Mouse (Mus musculus) frontal cortex, postnatal 25 days (tissue): Measurements from ENCODE around the gene Aldoart2.
A peak's percentile ranks its signal among the peaks of the same experiment; 100 is the strongest.
"Not testable (repeated sequence)": the region's sequence is repeated elsewhere in the genome, so short reads cannot be mapped to it uniquely, and the experiment has no call there.

Experiments used
- DNase-seq, 2 experiments: peaks; one replicate each; pipeline ENCODE4 v3.0.0; 2022; ENCODE audit warnings: low spot score in 2 of 2

Gene Aldoart2

DNA sequence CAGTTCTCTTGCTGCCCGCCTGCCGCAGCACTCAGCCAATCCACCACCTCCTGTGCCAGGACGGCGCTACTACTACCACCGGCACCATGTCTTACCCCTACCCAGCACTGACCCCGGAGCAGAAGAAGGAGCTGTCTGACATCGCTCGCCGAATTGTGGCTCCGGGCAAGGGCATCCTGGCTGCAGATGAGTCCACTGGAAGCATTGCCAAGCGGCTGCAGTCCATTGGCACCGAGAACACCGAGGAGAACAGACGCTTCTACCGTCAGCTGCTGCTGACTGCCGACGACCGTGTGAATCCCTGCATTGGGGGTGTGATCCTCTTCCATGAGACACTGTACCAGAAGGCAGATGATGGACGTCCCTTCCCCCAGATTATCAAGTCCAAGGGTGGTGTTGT, at the start of gene Aldoart2:
Aldoart2 (plus strand) TSS at position 34 of the 400 bp plus-strand sequence.
- no peak for DNase-seq

DNA sequence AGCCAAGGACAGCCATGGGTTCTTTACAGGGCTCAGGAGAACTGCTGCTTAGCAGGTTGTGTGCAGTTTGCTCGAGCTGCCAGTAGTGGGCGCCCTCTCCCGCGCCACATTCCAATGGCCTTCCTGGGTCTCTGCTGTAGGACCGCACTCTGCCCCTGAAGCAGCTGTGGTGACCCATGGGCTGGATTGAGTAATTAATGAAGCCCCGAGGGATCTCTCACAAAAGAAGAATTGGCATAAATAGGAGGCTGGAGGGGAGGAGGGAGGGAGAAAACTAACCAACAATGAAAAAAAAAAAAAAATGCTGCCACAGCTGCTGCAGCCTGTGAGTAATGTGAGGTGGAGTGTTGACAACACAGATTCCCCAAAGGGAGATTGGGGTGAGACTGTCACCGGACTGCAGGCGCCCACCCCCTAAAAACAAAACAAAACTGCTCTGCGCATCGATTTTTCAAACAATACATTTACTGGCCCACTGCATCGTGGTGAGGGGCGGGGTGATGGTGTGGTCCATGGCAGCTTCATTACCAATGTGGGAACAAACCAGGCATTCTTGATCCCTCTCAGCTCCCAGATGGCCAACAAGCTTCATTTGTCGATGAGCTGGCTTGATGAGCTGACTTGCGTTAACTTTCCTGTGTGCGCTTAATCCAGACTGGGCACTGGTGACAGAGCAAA, 46.8 kb upstream of the Aldoart2 start:
- peak; percentile 26 to 29 for DNase-seq

DNA sequence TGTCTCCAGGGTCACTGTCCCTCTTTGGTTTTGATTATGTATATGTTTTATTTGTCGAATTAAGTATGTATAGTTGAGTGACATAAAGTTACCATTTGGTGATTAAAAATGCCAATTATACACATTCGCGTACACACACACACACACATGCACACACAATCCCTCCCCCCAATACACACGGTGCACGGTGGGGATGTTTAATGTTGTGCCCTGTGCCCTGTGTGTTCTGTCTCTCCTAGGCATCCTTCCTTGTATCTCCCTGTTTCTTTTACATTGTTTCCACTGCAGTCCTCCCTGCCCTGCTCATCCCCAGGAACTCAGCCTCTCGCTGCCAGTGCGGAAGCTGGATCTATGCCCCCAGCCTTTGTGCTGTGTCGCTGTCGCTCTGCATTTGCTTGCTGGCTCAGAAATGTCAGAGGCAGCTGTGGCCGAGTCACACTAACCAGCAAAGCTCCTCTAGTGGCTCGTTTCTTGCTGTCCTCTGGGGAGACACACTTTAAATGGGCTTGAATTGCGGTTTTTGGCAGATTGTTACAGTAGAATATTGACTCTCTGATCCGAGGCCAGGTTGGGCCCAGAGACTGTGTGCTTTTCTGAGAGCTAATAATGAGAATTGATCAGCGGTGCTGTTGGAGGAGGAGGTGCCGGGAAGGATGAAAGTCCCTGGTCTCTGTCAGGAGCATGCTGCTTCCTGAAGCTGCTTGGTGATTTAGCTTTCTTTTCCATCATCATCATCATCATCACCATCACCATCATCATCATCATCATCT, 37.9 kb upstream of the Aldoart2 start:
- DNase-seq = no peak

DNA sequence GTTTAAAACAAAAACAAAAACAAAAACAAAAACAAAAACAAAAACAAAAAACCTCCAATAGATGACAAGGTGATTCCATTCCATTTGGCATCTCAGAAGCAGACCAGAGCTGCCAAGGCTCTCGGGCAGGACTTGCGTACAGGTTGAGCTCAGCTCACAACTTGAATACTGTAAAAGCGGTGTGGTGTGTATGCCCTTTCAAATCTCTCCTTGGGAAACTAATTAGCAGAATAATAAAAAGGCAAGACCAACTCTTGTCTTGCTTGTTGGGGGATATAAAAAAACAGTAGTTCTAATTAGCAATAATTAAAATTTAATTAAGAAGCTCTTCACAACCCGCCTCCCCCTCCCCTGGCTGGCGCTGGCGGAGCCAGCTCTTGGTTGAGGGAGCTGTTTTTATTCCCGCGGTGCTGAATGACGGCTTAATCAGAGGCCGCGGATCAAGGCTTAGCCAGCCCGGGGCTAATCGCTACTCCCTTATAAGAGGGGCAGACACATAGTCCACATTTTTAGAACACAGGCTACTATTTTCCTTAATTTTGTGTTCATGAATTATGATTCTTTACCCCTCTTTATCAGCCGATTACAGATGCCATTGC, 28.4 kb upstream of the Aldoart2 start:
- DNase-seq = no peak

DNA sequence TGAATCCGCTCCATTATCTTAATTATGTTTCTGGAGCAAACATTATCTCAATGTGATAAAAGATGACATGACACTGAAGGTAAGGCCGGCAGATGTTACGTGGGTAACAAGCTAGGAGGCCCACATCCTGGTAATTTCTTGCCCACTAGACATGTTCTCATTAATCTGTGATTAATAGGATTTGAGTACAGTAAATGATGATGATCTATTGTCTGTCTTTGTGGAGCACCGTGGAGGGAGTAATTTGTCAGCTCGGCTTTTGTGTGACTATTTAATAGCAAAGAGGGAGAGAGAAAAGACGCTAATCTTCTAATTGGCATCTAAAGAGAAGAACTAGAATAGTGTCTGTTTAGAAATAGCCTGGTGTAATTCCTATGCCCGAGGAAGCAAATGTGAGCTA, 27.3 kb upstream of the Aldoart2 start:
- no peak for DNase-seq

DNA sequence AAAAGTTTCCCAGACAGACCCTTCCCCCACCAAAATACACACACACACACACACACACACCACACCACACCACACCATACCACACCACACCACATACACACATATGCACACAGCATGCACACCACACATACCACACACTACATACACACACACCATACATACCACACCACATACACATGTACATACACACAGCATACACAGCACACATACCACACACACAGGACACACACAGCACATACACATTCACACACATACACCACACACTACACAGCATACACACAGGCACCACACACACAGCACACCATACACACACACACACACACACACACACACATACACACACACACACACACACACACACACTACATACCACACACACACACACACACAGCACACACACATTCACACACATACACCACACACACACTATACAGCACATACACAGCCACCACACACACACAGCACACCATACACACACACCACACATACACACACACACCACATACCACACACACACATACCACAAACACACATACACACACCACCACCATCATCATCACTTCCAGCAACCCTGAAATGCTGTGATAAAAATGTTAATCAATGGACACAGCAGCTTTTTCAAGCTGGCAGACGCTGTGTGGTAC, 26.6 kb upstream of the Aldoart2 start:
- DNase-seq = no peak

DNA sequence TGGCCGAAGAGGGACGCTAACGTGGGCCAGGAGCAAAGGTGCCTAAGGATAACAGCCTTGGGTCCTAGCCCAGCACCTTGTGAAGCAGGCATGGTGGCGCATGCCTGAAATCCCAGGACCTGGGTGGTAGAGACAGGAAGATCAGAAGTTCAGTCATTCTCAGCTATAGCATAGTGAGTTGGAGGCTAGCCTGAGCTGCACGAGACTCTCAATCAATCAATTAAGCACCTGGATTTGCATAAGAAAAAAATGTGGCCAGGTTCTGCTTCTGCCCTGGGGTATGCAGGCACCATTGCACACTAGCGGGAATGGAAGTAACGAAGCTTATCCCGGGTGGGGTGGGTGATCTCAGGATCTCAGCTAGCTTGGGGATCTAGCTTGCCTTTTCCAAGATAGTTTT, 25.9 kb upstream of the Aldoart2 start:
- no peak for DNase-seq

DNA sequence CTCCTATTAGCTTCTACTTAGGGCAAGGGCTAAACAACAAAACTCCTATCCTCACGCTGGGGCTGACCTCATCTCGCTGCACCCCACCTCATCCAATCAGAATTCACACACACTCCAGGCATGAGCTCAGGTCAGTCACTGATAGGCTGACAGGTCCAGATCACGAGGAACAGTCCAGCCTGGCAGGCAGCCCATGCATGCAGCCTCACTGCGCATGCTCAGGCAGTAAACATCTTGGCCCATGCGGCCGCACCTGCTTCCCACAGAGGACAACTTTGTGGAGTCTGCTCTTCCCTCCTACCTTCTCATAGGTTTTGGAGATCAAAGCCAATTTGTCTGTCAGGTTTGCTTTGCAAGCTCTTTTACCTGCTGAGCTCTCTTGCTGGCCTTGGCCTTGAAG, 10.1 kb upstream of the Aldoart2 start:
- not testable (repeated sequence) for DNase-seq

DNA sequence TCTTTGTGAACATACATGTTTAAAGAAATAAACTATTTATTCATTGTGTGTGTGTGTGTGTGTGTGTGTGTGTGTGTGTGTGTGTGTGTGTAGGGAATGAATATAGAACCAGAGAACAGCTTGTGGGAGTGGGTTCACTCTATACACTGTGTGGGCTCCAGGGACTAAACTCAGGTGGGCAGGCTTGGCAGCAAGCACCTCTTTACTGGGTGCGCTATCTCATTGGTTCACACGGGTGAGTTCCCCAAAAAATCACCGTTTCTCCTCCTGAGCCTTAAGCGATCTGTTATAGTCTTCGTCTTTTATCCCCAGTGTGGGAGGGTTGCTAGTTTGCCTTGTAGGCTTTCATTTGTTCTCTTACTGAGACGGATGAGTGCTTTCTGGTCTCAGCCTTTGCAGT, 7.2 kb upstream of the Aldoart2 start:
- DNase-seq = no peak

DNA sequence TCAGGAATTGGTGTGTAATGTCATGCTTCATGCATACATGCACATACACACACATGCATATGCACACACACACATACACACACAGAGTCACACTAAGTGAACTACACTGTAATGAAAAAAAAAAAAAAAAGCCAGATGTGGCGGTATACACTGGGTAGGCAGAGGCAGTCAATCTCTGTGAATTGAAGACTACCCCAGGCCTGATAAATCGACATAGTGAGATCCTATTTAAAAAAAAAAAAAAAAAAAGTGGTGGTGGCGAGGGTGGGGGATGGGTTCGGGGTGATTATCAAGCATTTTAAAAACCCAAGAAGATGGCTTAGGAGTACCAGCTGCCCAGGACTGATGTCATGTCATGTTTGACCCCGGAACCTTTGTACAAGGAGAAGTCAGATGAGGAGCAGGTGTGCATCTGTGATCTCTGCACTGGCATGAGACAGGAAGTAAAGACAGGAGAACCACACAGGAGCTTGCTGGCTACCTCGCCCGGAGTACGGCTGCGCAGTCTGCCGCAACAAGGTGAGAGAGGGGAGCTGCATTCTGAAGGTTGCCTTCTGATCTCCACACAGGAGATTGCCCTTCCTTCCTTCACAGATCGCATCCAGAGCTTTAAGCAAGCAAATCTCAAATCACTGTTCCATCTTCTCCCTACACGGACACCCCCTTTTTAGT, 5.7 kb upstream of the Aldoart2 start:
- no peak for DNase-seq

DNA sequence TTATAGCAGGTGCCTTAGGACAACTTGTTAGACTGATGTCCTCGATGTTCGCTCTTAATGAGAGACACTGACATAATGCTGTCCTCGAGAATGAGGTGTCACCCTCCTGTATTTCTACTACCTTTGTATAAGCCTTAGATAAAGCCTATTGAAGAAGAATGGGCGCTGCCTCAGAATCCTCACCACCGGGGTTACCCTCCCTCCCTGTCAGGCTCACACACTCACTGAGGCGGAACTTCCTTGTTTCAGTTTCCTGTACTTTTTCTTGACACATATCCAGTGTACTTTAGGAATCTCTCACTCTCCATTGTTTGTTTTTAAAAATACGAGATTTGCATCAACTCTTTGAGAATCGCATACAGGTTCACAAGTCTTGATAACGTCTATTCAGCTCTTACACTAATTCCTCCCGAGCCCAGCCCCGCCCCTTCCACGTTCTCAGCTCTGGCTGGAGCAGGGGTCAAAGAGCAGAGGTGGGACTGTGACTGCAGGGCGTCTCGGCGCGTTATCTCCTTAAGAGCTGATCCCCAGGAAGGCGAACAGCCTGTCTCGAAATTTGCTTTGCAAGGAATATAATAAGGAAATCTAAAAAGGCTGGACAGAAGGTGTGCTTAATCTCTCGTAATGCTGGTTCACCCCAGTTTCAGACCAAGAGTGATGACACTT, 4.9 kb upstream of the Aldoart2 start:
- DNase-seq = no peak

DNA sequence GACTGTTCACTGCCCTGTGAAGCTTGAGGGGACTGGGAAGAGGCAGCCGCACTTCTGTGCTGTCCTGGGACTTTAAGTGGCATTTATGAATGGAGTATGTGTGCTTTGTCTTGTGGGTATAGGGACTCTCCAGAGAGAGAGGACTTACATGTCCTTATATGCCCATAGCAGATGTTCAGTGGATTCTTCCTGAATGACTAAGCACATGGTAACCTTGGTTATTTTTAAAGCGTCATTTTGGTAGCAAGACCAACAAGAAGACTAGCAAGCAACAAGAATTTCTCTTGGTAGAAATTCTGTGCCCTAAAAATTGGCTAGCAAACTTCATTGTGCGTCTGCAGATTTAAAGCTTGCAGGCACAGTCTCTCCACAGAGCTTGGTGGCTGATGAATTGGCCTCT, 1.3 kb upstream of the Aldoart2 start:
- no peak for DNase-seq

DNA sequence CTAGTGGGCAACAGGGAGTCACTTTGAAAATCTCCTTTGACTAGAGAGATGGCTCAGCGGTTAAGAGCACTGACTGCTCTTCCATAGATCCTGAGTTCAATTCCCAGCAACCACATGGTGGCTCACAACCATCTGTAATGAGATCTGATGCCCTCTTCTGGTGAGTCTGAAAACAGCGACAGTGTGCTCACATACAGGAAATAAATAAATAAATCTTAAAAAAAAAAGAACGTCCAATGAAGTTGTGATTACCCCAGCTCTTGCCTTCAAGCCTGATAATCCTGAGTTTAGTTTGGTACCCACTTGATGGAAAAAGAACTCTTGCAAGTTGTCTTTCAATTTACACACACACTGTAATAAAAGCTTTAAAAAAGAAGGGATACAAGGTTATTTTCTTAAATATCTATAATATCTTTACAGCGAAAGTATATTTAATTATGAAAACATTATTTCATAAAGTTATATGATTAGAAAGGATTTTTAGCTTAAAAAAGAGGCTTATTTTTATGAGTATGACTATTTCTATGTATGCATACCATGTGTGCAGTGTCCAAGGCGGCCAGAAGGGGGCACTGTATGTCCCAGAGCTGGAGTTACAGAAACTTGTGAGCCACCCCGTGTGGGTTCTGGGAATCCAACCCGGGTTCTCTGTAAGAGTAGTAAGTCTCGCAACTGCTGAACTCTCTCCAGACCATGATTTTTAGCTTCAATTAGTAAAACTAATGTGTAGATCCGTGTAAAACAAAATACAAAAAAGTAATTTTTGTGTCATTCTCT, 664 bp upstream of the Aldoart2 start:
- no peak for DNase-seq

DNA sequence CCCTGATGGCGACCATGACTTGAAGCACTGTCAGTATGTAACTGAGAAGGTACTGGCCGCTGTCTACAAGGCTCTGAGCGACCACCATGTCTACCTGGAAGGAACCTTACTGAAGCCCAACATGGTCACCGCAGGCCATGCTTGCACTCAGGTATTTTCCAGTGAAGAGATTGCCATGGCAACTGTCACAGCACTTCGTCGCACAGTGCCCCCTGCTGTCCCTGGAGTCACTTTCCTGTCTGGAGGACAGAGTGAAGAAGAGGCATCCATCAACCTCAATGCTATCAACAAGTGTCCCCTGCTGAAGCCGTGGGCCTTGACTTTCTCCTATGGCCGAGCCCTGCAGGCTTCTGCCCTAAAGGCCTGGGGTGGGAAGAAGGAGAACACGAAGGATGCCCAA, 828 bp downstream of the Aldoart2 start:
- no peak for DNase-seq

DNA sequence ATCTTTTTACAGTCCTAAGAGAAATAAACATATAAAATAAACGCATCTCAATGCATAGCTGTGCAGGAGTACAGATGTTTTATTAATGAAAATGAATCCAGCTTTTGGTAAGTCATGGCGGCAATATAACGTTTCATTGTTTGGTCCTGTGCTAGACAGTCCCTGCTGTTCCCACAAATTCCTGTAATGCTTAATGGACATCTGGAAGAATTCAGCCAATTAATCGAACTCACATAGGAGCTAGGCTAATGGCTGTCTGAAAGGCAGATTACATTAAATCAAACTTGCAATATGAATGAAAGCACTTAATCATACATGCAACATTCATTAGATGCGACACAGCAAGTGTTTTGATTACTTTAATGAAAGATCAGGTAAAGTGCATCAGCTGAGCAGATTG, 1.8 kb downstream of the Aldoart2 start:
- no peak for DNase-seq

DNA sequence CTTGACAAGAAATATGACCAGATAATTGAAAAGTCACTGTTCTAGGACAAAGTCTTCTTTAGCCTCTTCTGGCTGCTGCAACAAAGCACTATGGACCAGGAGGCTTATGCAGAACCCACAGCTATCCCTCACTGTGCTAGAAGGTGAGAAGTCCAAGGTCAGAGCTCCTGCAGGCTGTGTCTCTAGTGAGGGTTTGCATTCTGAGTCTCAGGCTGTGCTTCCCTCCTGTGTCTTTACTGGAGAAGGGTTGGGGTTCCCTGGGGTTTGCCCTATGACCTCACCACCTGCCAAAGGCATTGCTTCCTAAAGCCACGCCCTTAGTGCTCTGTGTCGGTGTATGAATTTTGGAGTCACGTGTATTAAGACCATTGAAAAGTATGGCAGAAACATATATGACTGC, 3.4 kb downstream of the Aldoart2 start:
- DNase-seq = no peak

DNA sequence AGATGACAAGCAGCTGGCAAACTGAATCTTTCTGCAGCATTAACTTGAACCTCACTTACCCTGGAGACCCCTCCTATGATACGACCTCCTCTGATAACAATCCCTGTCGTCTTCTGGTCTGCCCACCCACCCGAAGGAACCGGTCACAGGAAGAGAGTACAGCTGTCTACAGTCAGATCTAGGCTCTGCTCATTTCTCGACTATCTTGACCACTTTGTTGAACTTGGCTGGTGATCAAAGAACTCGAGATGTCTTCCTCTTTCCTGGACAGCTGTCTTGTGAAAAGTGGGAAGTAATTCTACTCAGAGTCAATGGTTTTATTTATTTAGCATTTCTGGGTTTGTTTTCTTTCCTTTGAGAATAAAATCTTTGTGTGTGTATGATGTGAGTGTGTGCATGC, 4.6 kb downstream of the Aldoart2 start:
- DNase-seq = no peak

DNA sequence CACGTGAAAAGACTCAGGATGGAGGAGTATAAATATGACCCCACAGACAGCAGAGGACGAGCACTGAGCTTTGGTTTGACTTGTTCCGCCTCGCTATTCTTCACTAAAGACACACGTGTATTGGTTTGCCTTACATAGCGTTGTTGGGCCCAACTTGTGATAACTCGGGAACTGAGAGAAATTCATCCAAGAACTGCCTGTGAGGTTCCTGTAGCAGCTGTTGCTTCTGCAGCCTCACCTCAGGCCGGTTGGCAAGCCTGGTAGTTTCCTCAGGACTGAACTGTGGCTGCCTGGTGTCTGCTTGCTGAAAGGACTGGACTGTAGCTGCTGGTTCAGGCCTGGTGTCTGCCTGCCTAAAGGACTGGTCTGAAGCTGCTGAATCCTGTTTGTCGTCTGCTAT, 5.6 kb downstream of the Aldoart2 start:
- DNase-seq = no peak

DNA sequence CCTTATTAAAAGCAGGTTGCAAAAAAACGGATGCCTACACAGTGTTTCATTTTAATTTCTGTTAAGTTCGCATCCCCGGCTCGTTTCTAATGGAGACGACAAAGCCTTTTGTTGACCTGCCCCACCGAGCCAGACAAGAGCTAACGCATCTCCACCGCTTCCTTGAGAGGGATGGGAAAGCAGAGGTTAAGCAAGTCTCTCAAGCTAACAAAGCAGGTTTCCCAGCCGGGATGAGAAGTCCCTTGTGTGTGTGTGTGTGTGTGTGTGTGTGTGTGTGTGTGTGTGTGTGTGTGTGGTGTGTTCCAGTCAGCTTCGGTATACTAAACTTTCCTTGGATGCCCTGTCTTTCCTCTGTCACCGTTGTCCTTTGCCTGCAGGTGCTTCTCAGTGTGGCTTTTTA, 6.1 kb downstream of the Aldoart2 start:
- no peak for DNase-seq

DNA sequence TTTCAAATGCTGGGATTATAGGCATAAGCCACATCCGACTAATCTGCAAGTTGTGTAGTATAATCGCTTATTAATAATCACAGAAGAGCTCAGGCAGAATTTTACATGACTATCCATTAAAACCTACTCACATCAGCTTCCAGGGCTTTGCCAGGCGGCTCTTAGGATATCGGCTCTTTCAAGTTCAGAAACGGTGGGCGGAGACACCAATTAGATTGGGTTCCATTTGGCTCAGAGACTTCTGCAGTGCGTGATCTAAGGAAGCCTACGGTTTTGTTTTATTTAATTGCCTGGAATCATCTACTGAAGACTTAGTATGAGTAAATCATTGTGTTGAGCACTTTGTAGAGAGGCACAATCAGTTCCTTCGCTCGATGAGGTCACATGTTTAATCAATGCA, 6.6 kb downstream of the Aldoart2 start:
- DNase-seq = no peak

DNA sequence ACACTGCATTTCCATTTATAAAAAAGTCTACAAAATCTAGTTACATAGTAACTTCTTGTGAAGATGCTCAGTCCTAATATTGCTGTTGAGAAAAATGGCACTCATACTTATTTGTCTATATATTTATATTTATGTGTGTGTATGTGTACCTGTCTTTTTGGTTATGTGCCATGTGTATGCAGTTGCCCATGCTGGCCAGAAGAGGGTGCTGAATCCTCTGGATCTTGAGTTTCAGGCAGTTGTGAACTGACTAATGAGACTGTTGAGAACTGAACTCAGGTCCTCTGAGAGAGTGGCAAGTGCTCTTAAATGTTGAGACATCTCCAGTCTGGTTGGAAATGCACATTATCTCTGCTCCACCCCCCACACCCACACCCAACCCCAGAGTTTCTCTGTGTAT, 8.1 kb downstream of the Aldoart2 start:
- no peak for DNase-seq
